Mouse (Mus musculus) bone marrow macrophage, adult 2 months (primary cell): ENCODE measurements at regions not wholly inside any gene's neighbourhood (a gene's known extent, or its start where the extent isn't known, plus 50 kb on each side); places are given as distances from the start of the nearest gene placed in this dataset.

Source experiments
- CTCF ChIP-seq: IDR thresholded peaks from 2 replicates; pipeline ENCODE4 v1.5.1; 2012; ENCODE audit warnings: low read depth, mild to moderate bottlenecking, low read length, moderate library complexity
- POLR2A ChIP-seq: IDR thresholded peaks from 2 replicates; pipeline ENCODE4 v1.6.1; 2012; ENCODE audit warnings: mild to moderate bottlenecking, low read depth, low read length, borderline replicate concordance

DNA sequence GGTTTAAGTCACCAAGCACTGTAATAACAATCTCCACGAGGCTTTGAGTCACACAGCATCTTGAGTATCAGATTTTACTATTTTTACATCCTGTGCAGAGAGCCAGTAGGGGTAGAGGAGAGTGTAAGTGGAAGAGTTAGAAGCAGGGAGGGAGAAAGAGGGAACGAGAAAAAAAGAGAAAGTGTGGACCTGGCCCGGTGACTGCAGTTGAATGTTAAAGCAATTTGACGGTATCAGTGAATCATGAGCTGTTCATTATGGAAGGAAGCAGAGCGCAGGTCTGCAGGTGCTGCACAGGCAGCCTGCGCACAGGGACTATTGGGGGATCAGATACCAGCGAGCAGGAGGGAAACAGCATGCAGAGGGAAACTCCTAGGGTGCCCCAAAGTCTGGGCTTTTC is 102.6 kb downstream of the Spata18 start:
- TF ChIP-seq CTCF = no peak
- no peak for TF ChIP-seq POLR2A
